Mouse (Mus musculus) effector memory CD4-positive, alpha-beta T cell, adult 7 months (primary cell): ENCODE results near the gene Cdh19. TPM values are rescaled to one million over a fixed set of nuclear protein-coding genes. Genes with fewer than 3 reads are reported as not detected.

Source experiments
- polyA plus RNA-seq: library from polyadenylated mRNA; unstranded; fragments of 100-300 nt; shearing (Covaris generic); gene quantifications from one replicate; pipeline ENCODE4 v1.2.1, GENCODE M21; 2017

Cdh19 gene
- not detected for polyA plus RNA-seq

DNA sequence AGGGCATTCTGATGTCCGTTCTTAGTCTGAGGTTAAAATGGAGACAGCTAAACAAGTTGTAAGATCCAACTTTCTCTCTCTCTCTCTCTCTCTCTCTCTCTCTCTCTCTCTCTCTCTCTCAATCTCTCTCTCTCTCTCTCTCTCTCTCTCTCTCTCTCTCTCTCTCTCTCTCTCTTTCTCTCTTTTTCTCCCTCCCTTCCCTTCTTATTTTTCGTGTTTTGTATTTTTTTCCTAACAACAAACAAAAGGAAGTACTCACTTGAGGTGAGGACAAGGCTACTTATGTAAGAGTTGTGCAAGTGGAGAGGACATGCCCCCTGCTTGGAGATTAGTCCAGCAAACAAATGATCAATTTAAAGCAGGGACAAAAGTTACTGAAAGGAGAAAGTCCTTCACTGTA lies at the start of gene Cdh19:
Cdh19 (minus strand) TSS at position 101 of the 400 bp plus-strand sequence.

